Mouse (Mus musculus): Measurements from ENCODE around the gene Nmnat2.

The Nmnat2 gene

GRCm38 (mm10) chr1:152990067-152990466 is 35.3 kb downstream of the Nmnat2 start:
- no peak for DNase-seq

GRCm38 (mm10) chr1:152992271-152993134 is 37.7 kb downstream of the Nmnat2 start:
- DNase-seq: peak; percentile 50

GRCm38 (mm10) chr1:152993803-152994202 is 39.0 kb downstream of the Nmnat2 start:
- DNase-seq: no peak

- peak; percentile 52 for DNase-seq
Observed at GRCm38 (mm10) chr1:152999983-153000382, 45.2 kb downstream of the Nmnat2 start.

GRCm38 (mm10) chr1:153000486-153001228 is 45.9 kb downstream of the Nmnat2 start:
- DNase-seq: peak; percentile 96

- DNase-seq: no peak
Observed at GRCm38 (mm10) chr1:153002295-153003050, 47.7 kb downstream of the Nmnat2 start.

GRCm38 (mm10) chr1:153004472-153004871 is 49.7 kb downstream of the Nmnat2 start:
- DNase-seq: no peak

GRCm38 (mm10) chr1:153006054-153006453 is 51.3 kb downstream of the Nmnat2 start:
- no peak for DNase-seq

- no peak for DNase-seq
Observed at GRCm38 (mm10) chr1:153006761-153007160, 52.0 kb downstream of the Nmnat2 start.

GRCm38 (mm10) chr1:153007292-153007691 is 52.5 kb downstream of the Nmnat2 start:
- DNase-seq: no peak

- no peak for DNase-seq
Observed at GRCm38 (mm10) chr1:153007824-153008223, 53.0 kb downstream of the Nmnat2 start.

GRCm38 (mm10) chr1:153009338-153009737 is 54.5 kb downstream of the Nmnat2 start:
- DNase-seq: no peak

- no peak for DNase-seq
Observed at GRCm38 (mm10) chr1:153010353-153011351, 55.9 kb downstream of the Nmnat2 start.

- peak; percentile 47 for DNase-seq
Observed at GRCm38 (mm10) chr1:153011544-153011943, 56.8 kb downstream of the Nmnat2 start.

- DNase-seq: no peak
Observed at GRCm38 (mm10) chr1:153013541-153014288, 58.9 kb downstream of the Nmnat2 start.

GRCm38 (mm10) chr1:153014431-153015186 is 59.8 kb downstream of the Nmnat2 start:
- DNase-seq: peak; percentile 67

- no peak for DNase-seq
Observed at GRCm38 (mm10) chr1:153016465-153017163, 61.8 kb downstream of the Nmnat2 start.

- DNase-seq: no peak
Observed at GRCm38 (mm10) chr1:153019128-153019527, 64.3 kb downstream of the Nmnat2 start.

- no peak for DNase-seq
Observed at GRCm38 (mm10) chr1:153019623-153020022, 64.8 kb downstream of the Nmnat2 start.

Data from cerebellum, adult 11 months (tissue).